Mouse (Mus musculus) G1E (cell line): ENCODE measurements around the gene Rec8. TPM values are rescaled to one million over a fixed set of nuclear protein-coding genes. Genes with fewer than 3 reads are reported as not detected.

ENCODE experiments used
- ATAC-seq: 2 replicates; pipeline ENCODE4 v1.8.0; 2016; ENCODE audit warnings: mild to moderate bottlenecking; ENCODE audit not compliant: insufficient number of reproducible peaks, poor library complexity, low FRiP score, severe bottlenecking; ENCODE audit errors: extremely low read depth
- DNase-seq: peaks from one replicate; pipeline ENCODE4 v3.0.0; 2012; ENCODE audit warnings: low spot score
- H3K27me3 ChIP-seq: 2 replicates; pipeline ENCODE4 v1.6.1; 2012; ENCODE audit warnings: mild to moderate bottlenecking, low read length, inconsistent platforms; ENCODE audit not compliant: insufficient read depth
- H3K36me3 ChIP-seq: replicated peaks from 2 replicates; pipeline ENCODE3; 2012; ENCODE audit warnings: mild to moderate bottlenecking, inconsistent platforms
- H3K4me1 ChIP-seq: 2 replicates; pipeline ENCODE4 v1.6.1; 2012; ENCODE audit warnings: low read depth, low read length, inconsistent platforms, mixed read lengths; ENCODE audit not compliant: insufficient read depth
- H3K4me3 ChIP-seq: 2 replicates; pipeline ENCODE4 v1.5.1; 2012; ENCODE audit warnings: low read depth, mild to moderate bottlenecking, inconsistent platforms, low read length, moderate library complexity, mixed read lengths
- H3K9me3 ChIP-seq: replicated peaks from 2 replicates; pipeline ENCODE4 v1.6.1; 2012; ENCODE audit warnings: inconsistent platforms
- CTCF ChIP-seq: IDR thresholded peaks from 2 replicates; pipeline ENCODE4 v1.5.1; 2012; ENCODE audit warnings: low read depth, low read length, inconsistent platforms, mixed read lengths
- GATA1 ChIP-seq: IDR thresholded peaks from 2 replicates; pipeline ENCODE4 v1.6.1; 2012; ENCODE audit warnings: borderline replicate concordance, low read length, inconsistent platforms, mixed read lengths
- GATA2 ChIP-seq: IDR thresholded peaks from 2 replicates; pipeline ENCODE4 v1.6.1; 2012; ENCODE audit warnings: low read depth, low read length, inconsistent platforms, borderline replicate concordance
- POLR2AphosphoS5 ChIP-seq: IDR thresholded peaks from 2 replicates; pipeline ENCODE4 v1.6.1; 2012; ENCODE audit warnings: low read depth, low read length, inconsistent platforms; ENCODE audit not compliant: insufficient replicate concordance
- TAL1 ChIP-seq: conservative IDR thresholded peaks from 2 replicates; pipeline ENCODE4 v1.6.1; 2012; ENCODE audit warnings: low read depth, low read length, inconsistent platforms, mixed read lengths
- polyA plus RNA-seq: library from polyadenylated mRNA; stranded (reverse); fragments of >175 nt; gene quantifications from 2 replicates; pipeline ENCODE4 v1.2.3, GENCODE M21; 2012
- total RNA-seq, 2 experiments: library from RNA; stranded (forward) in 1 of 2; stranded (reverse) in 1 of 2; fragments of 200-1000 nt in 1 of 2; fragments of >200 nt in 1 of 2; fragmentation: Nextera tagmentation in 1 of 2; gene quantifications; 2 replicates each; pipeline ENCODE4 v1.2.3; 2014 to 2017

Gene Rec8
- total and polyA plus RNA-seq, 3 experiments, result 89.9 to 144 (median 123) TPM

- Histone ChIP-seq H3K36me3 (peaks cover 43% of the 10 kb centered on the region), H3K4me1 (peaks cover 23% of the 10 kb centered on the region), H3K4me3 (no peak within 1 kb of the TSS), H3K27me3 (no peaks in the 10 kb centered on the region), H3K9me3 (no peaks in the 10 kb centered on the region)
- DNase-seq (no peak), ATAC-seq (no peak)
- no peak for TF ChIP-seq TAL1
These were observed 32.0 kb downstream of the Rec8 start, which contains the start of gene Tssk4 for GRCm38 (mm10) chr14:55649884-55650283. Gene Tssk4 (plus strand): TSS chr14:55650184.

DNA sequence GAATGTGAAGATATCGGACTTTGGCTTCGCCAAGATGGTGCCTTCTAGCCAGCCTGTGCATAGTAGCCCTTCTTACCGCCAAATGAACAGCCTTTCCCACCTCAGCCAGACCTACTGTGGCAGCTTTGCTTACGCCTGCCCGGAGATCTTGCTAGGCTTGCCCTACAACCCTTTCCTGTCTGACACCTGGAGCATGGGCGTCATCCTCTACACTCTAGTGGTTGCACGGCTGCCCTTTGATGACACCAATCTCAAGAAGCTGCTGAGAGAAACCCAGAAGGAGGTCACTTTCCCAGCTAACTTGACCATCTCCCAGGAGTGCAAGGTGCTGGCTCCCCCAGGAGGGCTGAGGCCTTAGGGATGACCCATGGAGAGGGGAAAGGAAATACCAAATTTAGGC, 33.7 kb downstream of the Rec8 start:
- TF ChIP-seq CTCF (no peak), GATA2 (no peak), GATA1 (no peak), TAL1 (no peak), POLR2AphosphoS5 (no peak)
- no peaks in the 10 kb centered on the region for H3K9me3 ChIP-seq
- H3K27me3 ChIP-seq, result no peaks in the 10 kb centered on the region
- H3K4me1 ChIP-seq, result peaks cover 9% of the 10 kb centered on the region
- ATAC-seq (no peak), DNase-seq (no peak)
- H3K4me3 ChIP-seq, result no peak overlapping the region
- H3K36me3 ChIP-seq, result peaks cover 30% of the 10 kb centered on the region

- Histone ChIP-seq H3K27me3 (no peaks in the 10 kb centered on the region), H3K4me1 (peaks cover 22% of the 10 kb centered on the region)
These were observed 39.1 kb downstream of the Rec8 start for GRCm38 (mm10) chr14:55656935-55657334.

DNA sequence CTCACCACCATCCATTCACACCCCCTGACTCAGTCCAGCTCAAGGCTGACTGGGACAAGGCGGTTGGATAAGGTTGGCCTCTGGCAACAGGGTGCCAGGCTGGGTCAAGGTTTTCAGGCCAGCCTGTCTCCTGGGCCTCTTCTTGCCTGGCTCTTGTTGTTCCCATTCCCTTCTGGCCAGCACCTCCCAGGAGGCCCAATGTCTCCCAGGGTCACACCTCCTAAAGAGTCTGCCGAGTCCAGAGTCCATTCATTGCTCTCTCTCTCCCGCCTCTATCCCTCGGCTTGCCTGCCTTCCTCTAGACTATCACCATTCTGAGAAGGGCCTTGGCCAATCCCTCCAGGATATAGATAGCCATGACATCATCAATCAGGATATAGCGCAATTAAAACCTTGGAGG, 40.2 kb downstream of the Rec8 start:
- Histone ChIP-seq H3K4me3 (no peak overlapping the region), H3K36me3 (peaks cover 46% of the 10 kb centered on the region), H3K9me3 (no peaks in the 10 kb centered on the region), H3K27me3 (no peaks in the 10 kb centered on the region), H3K4me1 (peaks cover 22% of the 10 kb centered on the region)
- no peak for DNase-seq
- no peak for ATAC-seq
- TF ChIP-seq GATA1 (no peak), TAL1 (no peak), POLR2AphosphoS5 (no peak), CTCF (no peak), GATA2 (no peak)

More at GRCm38 (mm10) chr14:55656935-55657334, 39.1 kb downstream of the Rec8 start:
- no peak overlapping the region for H3K4me3 ChIP-seq
- peaks cover 36% of the 10 kb centered on the region for H3K36me3 ChIP-seq
- no peak for DNase-seq
- TF ChIP-seq GATA1, result no peak
- TF ChIP-seq CTCF, result no peak
- no peak for TF ChIP-seq GATA2
- no peak for TF ChIP-seq POLR2AphosphoS5
- TF ChIP-seq TAL1, result no peak
- H3K9me3 ChIP-seq, result no peaks in the 10 kb centered on the region
- no peak for ATAC-seq

DNA sequence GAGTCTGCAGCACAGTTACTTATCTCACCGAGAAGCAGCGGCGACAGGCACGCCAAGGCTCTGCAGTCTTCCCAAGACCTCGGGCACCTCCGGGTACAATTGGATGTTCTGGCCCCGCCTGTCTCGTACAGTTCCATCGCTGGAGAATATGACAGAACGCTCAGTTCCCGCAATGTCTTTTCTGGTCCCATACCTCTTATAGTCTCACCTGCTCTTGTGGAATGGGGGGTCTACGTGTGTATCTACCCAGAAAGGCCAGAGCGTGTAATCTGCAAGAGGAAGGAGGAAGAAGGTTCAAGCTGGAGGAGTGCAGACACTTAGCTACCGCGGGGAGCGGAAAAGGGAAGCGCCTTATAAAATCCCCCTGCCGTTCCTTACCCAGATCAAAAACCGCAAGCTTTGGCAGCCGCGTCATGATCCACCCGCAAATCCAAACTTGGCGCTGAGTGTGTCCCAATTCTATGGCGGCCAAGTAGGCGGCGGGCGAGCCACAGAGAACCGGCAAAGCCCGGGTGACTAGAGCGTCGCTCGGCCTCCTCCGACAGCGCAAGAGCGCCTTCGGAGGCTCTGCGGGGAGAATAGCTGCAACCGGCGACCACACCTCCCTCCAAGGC, 42.2 kb downstream of the Rec8 start, which contains the start of gene Mdp1:
Gene Mdp1, minus strand, starts transcription at position 549 of the 614 bp plus-strand sequence.
- Histone ChIP-seq H3K27me3 (no peaks in the 10 kb centered on the region), H3K4me3 (peak within 1 kb of the TSS; percentile 72), H3K9me3 (no peaks in the 10 kb centered on the region), H3K36me3 (peaks cover 65% of the 10 kb centered on the region), H3K4me1 (peaks cover 22% of the 10 kb centered on the region)
- TF ChIP-seq GATA1, result no peak
- TF ChIP-seq POLR2AphosphoS5, result no peak
- TF ChIP-seq TAL1, result no peak
- TF ChIP-seq GATA2, result no peak
- TF ChIP-seq CTCF, result no peak
- DNase-seq (peak; percentile 70), ATAC-seq (peak; percentile 81)

GRCm38 (mm10) chr14:55660636-55661035, 42.8 kb downstream of the Rec8 start:
- TF ChIP-seq TAL1 (no peak), GATA2 (no peak), POLR2AphosphoS5 (no peak), GATA1 (no peak), CTCF (no peak)
- Histone ChIP-seq H3K9me3 (no peaks in the 10 kb centered on the region), H3K4me1 (peaks cover 22% of the 10 kb centered on the region), H3K27me3 (no peaks in the 10 kb centered on the region), H3K36me3 (peaks cover 70% of the 10 kb centered on the region), H3K4me3 (peak overlapping the region; percentile 72)
- DNase-seq (no peak), ATAC-seq (no peak)
